Mouse (Mus musculus): ENCODE measurements around the gene Prss2.
"Not testable (repeated sequence)": the region's sequence is repeated elsewhere in the genome, so short reads cannot be mapped to it uniquely, and the experiment has no call there.

Gene Prss2

GRCm38 (mm10) chr6:41521487-41521886 is at the start of gene Prss2:
Prss2 (plus strand) TSS chr6:41521787.
- no peak for DNase-seq (ENCODE audit: low spot score)

DNA sequence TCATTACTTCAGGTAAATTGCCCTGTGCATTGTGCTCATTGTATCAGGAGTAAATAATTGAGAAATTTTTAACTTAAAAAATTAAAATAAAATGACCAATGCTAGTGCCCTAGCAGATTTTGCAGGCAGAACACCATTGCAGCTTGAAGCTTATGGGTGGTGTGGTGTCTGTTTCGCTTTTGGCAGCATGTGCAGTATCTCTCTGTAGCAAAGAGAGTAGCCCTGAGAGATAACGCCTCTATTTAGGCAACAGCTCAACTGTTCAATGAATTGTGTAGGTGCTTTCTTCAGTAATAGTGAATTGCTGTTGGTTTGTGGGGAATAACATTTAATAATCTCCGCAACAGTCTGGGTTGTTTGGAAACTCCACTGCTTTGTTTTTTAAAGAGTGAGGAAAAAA is 22.2 kb upstream of the Prss2 start:
- DNase-seq (ENCODE audit: low spot score): no peak

DNA sequence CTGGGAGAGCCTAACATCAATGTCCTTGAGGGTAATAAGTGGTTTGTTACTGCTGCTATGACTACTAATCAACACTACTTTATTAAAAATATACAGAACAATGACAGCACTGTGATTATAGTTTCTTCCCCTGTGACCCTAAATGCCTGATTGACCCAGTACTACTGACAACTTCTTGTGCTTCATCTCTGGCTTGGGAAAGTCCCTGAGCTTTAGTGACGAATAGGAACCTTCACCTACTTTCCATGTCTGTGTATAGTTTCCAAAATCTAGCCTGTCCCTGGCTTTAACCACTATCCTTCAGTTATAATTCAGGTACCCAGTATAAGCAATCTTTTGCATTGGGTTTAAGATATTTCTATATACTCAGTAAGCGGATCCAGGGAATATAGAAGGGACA is 16.7 kb upstream of the Prss2 start:
- no peak for DNase-seq (ENCODE audit: low spot score)

DNA sequence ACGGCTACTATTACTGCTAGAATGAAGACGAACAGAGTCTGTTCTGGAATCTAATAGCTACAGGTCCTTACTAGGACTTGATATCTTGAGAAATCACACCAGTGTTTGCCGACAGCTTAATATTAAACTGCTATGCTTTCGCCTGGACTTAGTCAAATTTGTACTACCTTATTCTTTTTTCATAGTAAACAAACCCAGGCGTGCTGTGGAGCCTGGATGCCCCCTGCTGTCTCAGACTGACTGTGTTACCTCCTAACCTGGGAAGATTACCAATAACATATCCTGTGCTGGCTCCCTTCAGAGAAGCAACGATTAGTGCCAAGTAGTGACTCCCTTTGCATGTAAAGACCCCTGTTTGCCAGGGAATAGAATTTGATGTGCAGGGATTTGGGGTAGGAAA is 16.3 kb upstream of the Prss2 start:
- DNase-seq (ENCODE audit: low spot score): no peak

DNA sequence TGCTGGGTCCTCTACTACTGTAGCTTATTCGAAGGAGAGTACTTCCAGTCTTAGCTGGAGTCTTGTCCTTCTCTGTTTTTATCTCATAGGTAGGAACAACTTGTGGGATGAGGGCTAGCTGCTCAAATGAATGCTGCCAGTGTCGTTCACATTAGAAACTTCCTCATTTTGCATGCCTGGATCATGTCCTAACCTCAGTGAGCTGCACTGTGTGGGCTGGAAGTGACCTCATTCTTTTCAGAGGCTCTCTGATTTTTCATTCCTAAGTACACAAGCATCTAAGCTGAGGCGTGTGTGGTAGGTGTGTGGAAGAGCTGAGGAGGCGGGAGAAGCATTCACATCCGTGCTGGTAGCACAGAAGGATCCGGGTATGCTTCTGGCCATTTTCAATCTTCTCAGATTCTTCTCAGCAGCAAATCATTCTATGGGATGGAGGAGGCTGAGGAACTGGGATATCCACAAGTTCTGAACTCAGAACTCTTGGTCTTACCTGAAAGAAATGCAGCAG is 3.5 kb upstream of the Prss2 start:
- no peak for DNase-seq (ENCODE audit: low spot score)

GRCm38 (mm10) chr6:41526453-41526852 is 4.9 kb downstream of the Prss2 start:
- no peak for DNase-seq (ENCODE audit: low spot score)

GRCm38 (mm10) chr6:41527402-41527801 is 5.8 kb downstream of the Prss2 start:
- no peak for DNase-seq (ENCODE audit: low spot score)

DNA sequence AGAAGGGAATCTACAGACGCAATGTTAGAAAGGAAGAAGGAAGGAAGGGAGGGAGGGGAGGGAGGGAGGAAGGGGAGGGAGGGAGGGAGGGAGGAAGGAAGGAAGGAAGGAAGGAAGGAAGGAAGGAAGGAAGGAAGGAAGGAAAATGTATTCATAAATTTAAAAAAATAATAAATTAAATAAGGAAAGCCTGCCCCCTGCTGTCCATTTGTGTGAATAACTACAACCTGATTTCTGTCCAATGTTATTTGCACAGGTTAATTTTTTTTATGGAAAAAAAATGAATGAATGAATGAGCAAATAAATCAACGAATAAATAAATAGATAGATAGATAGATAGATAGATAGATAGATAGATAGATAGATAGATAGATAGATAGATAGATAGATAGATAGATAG is 8.4 kb downstream of the Prss2 start:
- DNase-seq (ENCODE audit: low spot score): peak; percentile 57

DNA sequence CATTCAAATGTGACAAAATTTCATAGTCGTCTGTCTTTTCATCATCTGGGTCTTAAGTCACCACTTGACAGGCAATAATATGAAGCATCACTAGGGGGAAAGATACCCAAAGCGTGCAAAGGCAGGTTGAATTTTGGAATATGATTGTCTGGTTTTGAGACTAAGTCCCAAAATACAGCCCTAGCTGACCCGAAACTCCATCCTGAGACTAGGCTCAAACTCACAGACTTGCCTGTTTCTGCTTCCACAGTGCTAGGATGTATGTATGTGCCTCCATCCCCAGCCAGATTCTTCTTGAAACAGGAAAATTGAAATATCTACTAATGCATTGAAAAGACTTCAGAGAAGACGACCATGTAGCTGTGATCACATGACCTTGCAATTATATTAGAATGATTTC is 10.6 kb downstream of the Prss2 start:
- DNase-seq (ENCODE audit: low spot score): no peak

DNA sequence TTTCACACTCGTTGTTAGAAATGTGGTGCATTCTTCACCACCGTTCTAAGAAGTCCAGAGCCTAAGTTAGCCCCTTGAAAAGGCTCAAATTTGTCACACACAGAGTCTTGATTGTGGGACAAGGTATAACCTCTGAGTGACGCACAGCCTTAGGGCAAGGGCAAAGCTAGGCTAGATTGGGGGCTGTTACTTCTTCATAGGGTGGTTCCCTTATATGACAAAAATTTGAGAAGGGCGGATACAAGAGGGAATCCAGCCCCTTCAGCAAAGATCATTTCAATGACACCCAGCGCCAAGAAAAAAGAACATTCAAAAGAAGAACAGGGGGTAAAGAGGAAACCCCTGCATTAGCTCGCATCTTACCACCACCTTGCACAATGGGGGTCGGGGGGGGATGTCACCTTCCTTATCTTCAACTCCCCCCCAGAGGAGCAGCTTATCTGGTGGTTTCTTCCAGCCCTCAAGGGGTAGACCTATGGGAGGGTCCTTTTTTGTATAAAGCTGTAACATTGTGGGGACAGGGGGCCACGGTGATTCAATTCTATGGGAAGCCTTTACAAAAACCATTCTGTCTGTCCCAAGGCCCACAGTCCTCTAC is 11.2 kb downstream of the Prss2 start:
- DNase-seq (ENCODE audit: low spot score): no peak

GRCm38 (mm10) chr6:41537376-41537775 is 15.8 kb downstream of the Prss2 start:
- DNase-seq (ENCODE audit: low spot score): no peak

DNA sequence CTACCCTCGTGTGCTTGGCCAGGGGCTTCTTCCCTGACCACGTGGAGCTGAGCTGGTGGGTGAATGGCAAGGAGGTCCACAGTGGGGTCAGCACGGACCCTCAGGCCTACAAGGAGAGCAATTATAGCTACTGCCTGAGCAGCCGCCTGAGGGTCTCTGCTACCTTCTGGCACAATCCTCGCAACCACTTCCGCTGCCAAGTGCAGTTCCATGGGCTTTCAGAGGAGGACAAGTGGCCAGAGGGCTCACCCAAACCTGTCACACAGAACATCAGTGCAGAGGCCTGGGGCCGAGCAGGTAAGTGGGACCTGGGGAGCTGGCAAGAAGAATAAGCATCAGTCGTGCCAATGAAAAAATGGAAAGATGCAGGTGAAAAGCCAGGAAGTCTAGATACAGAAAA is 16.7 kb downstream of the Prss2 start:
- DNase-seq (ENCODE audit: low spot score): not testable (repeated sequence)

- DNase-seq (ENCODE audit: low spot score): no peak
These were observed 19.2 kb downstream of the Prss2 start for GRCm38 (mm10) chr6:41540746-41541145.

- no peak for DNase-seq (ENCODE audit: low spot score)
These were observed 20.2 kb downstream of the Prss2 start for GRCm38 (mm10) chr6:41541746-41542145.

GRCm38 (mm10) chr6:41542983-41543382 is 21.4 kb downstream of the Prss2 start:
- no peak for DNase-seq (ENCODE audit: low spot score)

- DNase-seq (ENCODE audit: low spot score): peak; percentile 30
These were observed 21.9 kb downstream of the Prss2 start for GRCm38 (mm10) chr6:41543411-41544050.

DNA sequence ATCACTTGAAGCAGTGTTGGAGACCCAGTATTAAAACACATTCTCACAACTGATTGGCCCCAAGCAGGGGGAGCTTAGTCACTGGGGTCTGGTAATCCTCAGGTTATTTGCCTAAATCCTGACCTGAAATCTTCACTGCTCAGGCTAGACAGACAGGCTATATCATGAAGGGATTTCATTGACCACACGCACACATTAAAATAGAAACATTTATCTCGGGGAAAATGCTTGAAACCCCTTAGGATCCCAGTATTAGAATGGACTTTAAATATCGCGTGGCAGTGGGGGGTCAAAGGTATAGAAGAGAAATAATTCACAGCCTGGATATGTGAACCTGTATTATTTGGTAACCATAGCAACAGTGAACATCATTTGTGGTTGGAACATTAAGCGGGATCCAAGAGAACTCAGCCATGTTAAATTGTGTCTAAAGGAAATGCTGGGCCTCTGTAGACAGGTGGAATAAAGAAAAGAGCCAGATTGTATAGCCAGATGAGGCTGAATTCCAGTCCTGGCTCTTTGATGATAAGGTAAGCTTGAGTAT is 22.9 kb downstream of the Prss2 start:
- DNase-seq (ENCODE audit: low spot score): no peak

DNA sequence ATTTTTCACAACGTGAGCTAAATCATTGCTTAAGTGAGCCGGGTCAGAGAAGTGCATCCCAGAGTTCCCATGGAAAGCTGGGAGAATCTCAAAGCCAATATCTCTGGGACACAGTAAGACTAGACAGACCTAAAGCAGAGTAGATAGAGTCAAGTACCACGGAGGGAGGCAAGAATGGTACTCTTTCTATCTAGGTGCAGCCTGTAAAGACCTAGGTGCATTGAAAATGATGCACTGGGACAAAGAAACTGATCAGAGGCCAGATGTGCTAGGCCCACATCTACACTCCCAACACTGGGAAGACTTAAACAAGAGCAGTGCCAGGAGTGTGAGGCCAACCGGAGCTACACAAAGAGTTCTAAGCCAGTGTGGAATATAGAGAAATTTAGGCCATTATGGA is 23.7 kb downstream of the Prss2 start:
- DNase-seq (ENCODE audit: low spot score): no peak

DNA sequence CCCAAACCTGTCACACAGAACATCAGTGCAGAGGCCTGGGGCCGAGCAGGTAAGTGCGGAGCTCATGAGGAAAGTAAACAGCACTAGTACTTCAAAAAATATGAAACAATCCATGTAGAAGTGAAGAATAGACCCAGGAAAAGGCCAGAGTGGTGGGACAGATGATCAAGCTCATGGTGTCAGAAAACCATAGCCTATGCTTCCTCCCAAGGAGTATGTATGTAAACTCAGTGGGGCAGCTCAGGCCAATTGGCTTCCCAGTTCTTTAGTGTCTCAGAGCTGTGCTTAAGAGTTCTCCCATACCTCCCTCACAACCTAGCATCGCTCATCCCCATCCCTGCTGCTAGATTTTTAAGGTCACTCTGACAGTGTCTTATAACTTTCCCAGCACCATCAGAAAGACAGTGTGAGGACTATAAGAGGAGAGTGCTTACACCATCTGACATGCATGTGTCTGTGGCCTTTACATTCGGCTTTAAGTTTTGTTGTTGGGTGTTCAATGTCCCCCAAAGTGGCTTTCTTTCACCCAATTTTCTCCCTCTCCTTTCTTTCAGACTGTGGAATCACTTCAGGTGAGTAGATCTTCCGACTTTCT is 25.6 kb downstream of the Prss2 start:
- no peak for DNase-seq (ENCODE audit: low spot score)

DNA sequence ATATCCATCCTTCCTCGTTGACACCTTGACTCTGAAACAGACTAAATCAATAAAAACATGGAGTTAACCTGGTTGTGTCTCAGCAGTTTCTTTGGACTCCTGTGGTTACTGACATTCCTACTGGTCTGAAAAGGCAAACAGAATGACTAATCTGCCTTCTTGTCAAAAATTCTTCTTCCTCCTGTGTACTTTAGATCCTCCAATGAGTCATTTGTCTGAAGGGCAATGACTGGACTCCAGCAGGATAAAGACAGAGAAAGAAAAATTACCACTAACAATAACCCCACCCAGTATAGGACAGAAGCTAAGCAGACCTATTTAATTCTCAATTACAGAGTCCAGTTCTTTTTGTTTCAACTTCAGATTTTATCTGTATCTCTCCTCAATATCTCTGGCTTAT is 26.7 kb downstream of the Prss2 start:
- DNase-seq (ENCODE audit: low spot score): no peak

GRCm38 (mm10) chr6:41553356-41554010 is 31.9 kb downstream of the Prss2 start:
- no peak for DNase-seq (ENCODE audit: low spot score)

GRCm38 (mm10) chr6:41554295-41555169 is 32.9 kb downstream of the Prss2 start:
- DNase-seq (ENCODE audit: low spot score): no peak
